Mouse (Mus musculus) megakaryocyte, embryonic 14.5 days (primary cell): ENCODE measurements around the gene Dalrd3.

ENCODE experiments used
- FLI1 ChIP-seq: IDR thresholded peaks from 2 replicates; pipeline ENCODE4 v1.6.1; 2012; ENCODE audit warnings: low read length, inconsistent platforms, mixed read lengths
- GATA1 ChIP-seq: IDR thresholded peaks from 3 replicates; pipeline ENCODE4 v1.6.1; 2012; ENCODE audit warnings: mixed read lengths, low read length, inconsistent platforms, borderline replicate concordance

DNA sequence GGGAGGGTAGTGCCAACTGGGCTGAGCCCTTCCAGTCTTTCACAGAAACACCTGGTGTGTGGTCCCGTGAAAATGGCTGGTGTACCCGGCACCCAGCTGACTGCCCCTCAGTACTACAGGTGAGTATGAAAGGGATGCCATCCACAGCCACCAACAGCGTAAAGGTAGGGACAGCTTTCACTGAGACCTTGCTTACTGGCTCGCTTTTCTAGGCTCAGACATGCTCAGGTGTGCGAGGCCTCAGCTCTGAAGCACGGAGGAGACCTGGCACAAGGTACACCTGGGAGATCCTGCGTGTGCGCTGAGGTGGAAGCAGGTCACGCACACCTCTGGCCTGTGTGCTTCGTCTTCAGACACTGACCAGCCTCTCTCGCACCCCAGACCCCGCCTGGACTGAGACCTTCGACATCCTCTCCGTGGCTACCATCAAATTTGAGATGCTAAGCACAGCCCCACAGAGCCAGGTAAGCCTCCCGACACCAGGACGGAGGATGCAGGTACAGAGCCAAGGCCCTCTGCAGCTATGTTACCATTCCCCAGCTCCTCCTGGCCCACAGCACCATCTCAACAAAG, 1.8 kb downstream of the Dalrd3 start:
- TF ChIP-seq GATA1 (no peak), FLI1 (no peak)
